Comparison of ENCODE assay signal across 8 mouse cellular contexts in the genomic region with DNA sequence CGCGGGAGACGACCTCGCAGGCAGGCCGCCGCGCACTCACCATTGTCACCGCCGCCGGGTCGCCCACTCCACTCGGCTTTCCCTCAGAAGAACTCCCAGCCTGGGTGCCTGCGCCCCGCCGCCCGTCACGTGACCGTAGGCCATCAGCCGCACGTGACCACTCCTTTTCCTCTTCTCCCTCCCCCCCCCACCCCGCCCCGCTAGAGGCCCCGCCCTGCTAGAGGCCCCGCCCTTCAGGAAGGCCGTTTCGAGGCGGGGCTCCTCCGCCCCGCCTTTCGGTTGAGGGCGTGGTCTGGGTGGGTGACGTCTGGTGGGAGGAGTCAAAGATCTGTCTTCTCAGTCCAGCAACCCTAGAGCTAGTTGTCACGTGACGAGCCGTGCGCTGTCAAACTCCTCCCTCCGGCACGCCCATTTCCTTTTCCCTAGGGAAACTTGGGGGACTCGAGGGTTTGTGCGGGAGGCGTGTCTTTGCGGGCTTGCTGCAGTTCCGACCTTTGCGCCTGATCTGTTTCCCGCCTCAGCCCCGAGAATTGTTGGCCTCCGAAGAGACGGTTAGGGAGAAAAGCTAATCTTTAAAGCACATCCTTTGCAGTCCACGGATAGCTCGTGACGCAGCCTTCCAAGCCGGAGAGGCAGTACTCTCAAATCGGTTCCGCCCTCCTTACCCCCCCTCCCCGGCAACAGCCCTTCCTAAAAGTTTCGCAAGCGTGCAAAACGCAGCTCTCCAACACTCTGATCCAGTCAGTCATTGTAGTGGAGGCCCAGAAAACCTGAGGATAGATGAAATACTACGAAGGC. TPM values are rescaled to one million over a fixed set of nuclear protein-coding genes. Genes with fewer than 3 reads are reported as not detected.
DNase-seq lines count a peak whose midpoint lies in the region; ATAC-seq lines count a peak whose summit lies in the region.

A gene (minus strand): TSS at position 188 of the 798 bp plus-strand sequence.

- ATAC-seq in megakaryocyte progenitor cell, adult 5-6 weeks (replicated peaks; ENCODE audit: poor library complexity) = peak; percentile 80

- DNase-seq in adipocyte (ENCODE audit: low spot score) = peak; percentile 99
- peak; percentile 99 for DNase-seq in embryo, embryonic 10 days (ENCODE audit: low spot score)
- peak; percentile 98 for DNase-seq in gastrocnemius, postnatal 10 days
- DNase-seq in induced T-regulatory cell, adult 2 months (ENCODE audit: low read depth) = peak; percentile 99
- DNase-seq in left cerebral cortex, adult 9 months (ENCODE audit: low spot score in 2 of 2) = peak; percentile 98 to 99
- peak; percentile 94 for DNase-seq in right cerebral cortex, postnatal 14 days
- DNase-seq in urinary bladder, postnatal 36 days (ENCODE audit: low spot score in 2 of 2) = peak; percentile 99 to 100

RNA-seq across cellular contexts. Expression of the gene that starts here (rescaled TPM):
- 10 to 100 TPM; 29.1 to 30.1 TPM for total RNA-seq in gastrocnemius, postnatal 10 days (2021)
- total RNA-seq in megakaryocyte progenitor cell, adult 5-6 weeks (2015) = 64.3 and 75.4 TPM in 2 replicates
- total RNA-seq in megakaryocyte progenitor cell, adult 5-6 weeks (2017) = 78.1 and 84.2 TPM in 2 replicates

Comparison
In these comparisons a context has a peak if more than half of its experiments do, and no peak if none do; other contexts are left out.
1. Peak in every context shown above with its lines: DNase-seq and ATAC-seq.